Mouse (Mus musculus): Measurements from ENCODE around the gene Nqo1. TPM values are rescaled to one million over a fixed set of nuclear protein-coding genes. Genes with fewer than 3 reads are reported as not detected.

The Nqo1 gene
- polyA plus RNA-seq, 1 experiment from 2014 or later, result 12.7 TPM

DNA sequence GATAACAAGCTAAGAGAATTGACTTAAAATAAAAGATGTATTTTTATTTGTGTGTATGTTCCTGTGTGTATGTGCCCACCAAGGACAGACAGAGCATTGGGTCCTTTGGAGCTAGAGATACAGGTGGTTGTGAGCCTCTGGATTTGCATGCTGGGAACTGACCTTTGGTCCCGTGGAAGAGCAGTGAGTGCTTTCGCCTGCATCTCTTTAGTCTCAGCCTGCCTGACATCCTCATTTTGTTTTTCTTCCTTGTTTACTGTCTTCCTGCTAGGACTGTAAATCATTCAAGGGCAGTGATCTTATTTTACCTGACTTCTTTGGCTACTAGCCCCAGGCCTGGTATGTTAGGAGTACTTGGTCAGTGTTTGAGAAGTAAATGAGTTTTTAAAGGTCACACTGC lies 34.7 kb upstream of the Nqo1 start:
- Histone ChIP-seq H3K27ac (ENCODE audit: low read length) (peak overlapping the region; percentile 99), H3K36me3 (ENCODE audit: control insufficient read depth, insufficient read depth) (no peaks in the 10 kb centered on the region), H3K9me3 (replicated peaks; ENCODE audit: control insufficient read depth, low read length) (no peaks in the 10 kb centered on the region), H3K9ac (ENCODE audit: low read depth, low read length) (peak overlapping the region; percentile 98; the same call in 1 of the 2 replicates), H3K27me3 (ENCODE audit: control insufficient read depth, insufficient read depth, low read depth, low read length) (no peaks in the 10 kb centered on the region), H3K4me3 (ENCODE audit: low read depth, low read length) (peak overlapping the region; percentile 92), H3K4me1 (ENCODE audit: control insufficient read depth, low read depth, low read length) (peaks cover 33% of the 10 kb centered on the region), H3K4me2 (ENCODE audit: low read depth, low read length) (peak overlapping the region; percentile 50)
- 66% methylated on average over 2 of the region's 2 CpGs for WGBS (ENCODE audit: insufficient replicate concordance)
- ATAC-seq (ENCODE audit: low read depth), result no peak

DNA sequence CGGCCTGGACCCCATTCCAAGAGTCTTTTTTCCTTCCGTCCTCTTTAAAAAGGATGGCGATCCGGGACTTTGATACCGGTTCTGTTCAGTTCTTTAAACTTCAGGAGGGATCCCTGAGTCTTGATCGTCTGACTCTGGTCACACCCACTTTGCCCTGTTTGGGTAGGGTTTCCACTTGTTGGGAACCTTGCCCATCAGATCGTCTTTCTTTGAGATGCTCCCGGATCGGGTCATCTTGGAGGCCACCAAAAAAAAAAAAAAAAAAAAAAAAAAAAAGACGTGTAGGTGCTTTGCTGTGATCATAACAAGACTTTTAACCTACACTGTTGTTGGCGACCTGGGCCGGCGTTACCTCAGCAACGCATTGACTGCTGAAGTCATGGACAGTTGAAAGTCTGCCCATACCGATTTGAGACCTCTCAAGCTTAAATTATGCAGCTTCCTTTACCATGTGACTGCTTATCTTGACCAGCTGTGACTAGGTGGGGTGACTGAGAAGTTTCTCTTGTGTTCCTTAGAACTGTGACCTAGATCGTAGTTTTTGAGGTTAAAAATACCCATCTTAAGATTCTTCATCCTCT lies 33.9 kb upstream of the Nqo1 start:
- WGBS (ENCODE audit: insufficient replicate concordance), result 2% methylated on average over 15 of the region's 16 CpGs
- peak overlapping the region; percentile 99 for H3K27ac ChIP-seq (ENCODE audit: low read length)
- ATAC-seq (ENCODE audit: low read depth), result peak; percentile 75
- H3K9me3 ChIP-seq (replicated peaks; ENCODE audit: control insufficient read depth, low read length), result no peaks in the 10 kb centered on the region
- peak overlapping the region; percentile 92 for H3K4me3 ChIP-seq (ENCODE audit: low read depth, low read length)
- H3K9ac ChIP-seq (ENCODE audit: low read depth, low read length), result peak overlapping the region; percentile 98
- H3K27me3 ChIP-seq (ENCODE audit: control insufficient read depth, insufficient read depth, low read depth, low read length), result no peaks in the 10 kb centered on the region
- peaks cover 33% of the 10 kb centered on the region for H3K4me1 ChIP-seq (ENCODE audit: control insufficient read depth, low read depth, low read length)
- no peaks in the 10 kb centered on the region for H3K36me3 ChIP-seq (ENCODE audit: control insufficient read depth, insufficient read depth)
- H3K4me2 ChIP-seq (ENCODE audit: low read depth, low read length), result peak overlapping the region; percentile 50

DNA sequence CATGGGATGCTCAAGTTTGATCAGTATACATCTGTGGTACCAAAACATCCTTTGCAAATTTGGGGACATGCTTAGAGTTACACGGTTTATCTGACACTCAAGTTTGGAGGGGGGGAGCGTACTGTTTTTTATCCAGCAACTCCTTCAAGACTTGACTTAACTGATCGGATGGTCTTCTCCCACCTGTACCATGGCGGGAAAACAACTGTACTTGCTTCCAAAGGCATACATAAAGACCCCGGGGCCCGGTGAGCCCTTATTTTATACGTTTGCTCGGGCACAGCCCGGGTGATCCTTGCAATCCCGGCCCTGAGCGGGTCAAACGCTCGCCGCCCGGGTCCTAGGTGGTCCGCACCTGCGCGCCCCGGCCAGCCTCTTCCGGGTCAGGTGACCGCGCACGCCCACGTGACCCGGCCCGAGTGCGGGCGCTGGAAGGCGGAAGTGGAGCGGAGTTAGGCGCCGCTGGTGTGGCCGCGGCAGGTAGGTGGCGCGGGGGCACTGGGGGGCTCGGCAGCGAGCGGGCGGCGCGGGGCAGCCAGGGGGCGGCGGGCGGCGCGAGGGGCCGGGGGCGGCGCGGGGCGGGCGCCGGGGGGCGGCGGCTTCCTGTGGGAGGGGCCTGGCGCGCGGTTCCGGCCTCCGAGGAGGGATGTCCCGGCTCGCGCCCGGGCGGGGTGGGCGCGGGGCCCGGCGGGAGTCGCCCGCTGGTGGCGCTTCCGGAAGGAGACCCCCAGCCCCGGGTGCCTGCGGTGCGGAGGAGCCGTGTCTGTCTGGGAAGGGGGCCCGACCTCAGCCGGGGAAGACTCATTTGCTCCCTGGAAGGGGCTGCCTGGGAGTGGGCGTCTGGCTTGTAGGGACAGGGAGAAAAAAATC lies 33.2 kb upstream of the Nqo1 start, which contains the start of gene Wwp2:
Gene Wwp2 (plus strand): TSS at position 404 of the 870 bp plus-strand sequence.
- peak; percentile 76 for ATAC-seq (ENCODE audit: low read depth)
- under 1% methylated on average over 62 of the region's 81 CpGs for WGBS (ENCODE audit: insufficient replicate concordance)
- peak within 1 kb of the TSS; percentile 92 for H3K4me3 ChIP-seq (ENCODE audit: low read depth, low read length)

DNA sequence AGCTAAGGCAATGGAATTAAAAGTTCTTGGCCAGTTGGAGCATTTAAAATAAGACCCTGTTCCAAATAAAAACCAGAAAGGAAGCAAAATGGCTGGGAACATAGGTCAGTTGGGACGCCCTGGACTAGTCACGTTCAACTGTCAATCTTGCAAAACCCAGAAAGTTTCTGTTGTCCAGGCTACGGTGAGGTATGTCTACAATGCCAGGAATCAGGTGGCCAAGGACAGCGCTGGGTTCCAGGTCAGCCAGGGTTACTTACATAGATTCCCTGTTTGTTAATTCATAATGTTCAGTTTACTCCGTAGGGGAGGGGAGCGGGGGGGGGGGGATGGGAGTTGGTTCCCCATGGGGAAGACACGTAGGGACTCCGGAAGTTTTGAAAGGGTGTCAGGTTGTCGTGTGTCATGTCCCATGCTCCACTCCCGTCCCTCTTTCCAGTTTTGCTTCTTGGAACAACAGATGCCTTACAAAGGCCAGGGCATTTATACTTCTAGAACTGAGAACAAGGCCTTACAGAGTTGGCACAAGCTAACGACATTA lies 32.5 kb upstream of the Nqo1 start:
- peak overlapping the region; percentile 92 for H3K4me3 ChIP-seq (ENCODE audit: low read depth, low read length)
- peak; percentile 6 for ATAC-seq (ENCODE audit: low read depth)
- H3K9ac ChIP-seq (ENCODE audit: low read depth, low read length), result peak overlapping the region; percentile 98
- no peaks in the 10 kb centered on the region for H3K27me3 ChIP-seq (ENCODE audit: control insufficient read depth, insufficient read depth, low read depth, low read length)
- no peaks in the 10 kb centered on the region for H3K36me3 ChIP-seq (ENCODE audit: control insufficient read depth, insufficient read depth)
- peaks cover 31% of the 10 kb centered on the region for H3K4me1 ChIP-seq (ENCODE audit: control insufficient read depth, low read depth, low read length)
- no peaks in the 10 kb centered on the region for H3K9me3 ChIP-seq (replicated peaks; ENCODE audit: control insufficient read depth, low read length)
- H3K4me2 ChIP-seq (ENCODE audit: low read depth, low read length), result peak overlapping the region; percentile 84
- H3K27ac ChIP-seq (ENCODE audit: low read length), result peak overlapping the region; percentile 99
- WGBS (ENCODE audit: insufficient replicate concordance), result 25% methylated on average over 11 of the region's 11 CpGs

More for the DNA sequence above, 33.2 kb upstream of the Nqo1 start, which contains the start of gene Wwp2:
- H3K36me3 ChIP-seq (ENCODE audit: control insufficient read depth, insufficient read depth), result no peaks in the 10 kb centered on the region
- no peaks in the 10 kb centered on the region for H3K9me3 ChIP-seq (replicated peaks; ENCODE audit: control insufficient read depth, low read length)
- H3K27me3 ChIP-seq (ENCODE audit: control insufficient read depth, insufficient read depth, low read depth, low read length), result no peaks in the 10 kb centered on the region
- peaks cover 33% of the 10 kb centered on the region for H3K4me1 ChIP-seq (ENCODE audit: control insufficient read depth, low read depth, low read length)
- H3K4me2 ChIP-seq (ENCODE audit: low read depth, low read length), result peak within 1 kb of the TSS; percentile 84
- peak within 1 kb of the TSS; percentile 98 for H3K9ac ChIP-seq (ENCODE audit: low read depth, low read length)
- H3K27ac ChIP-seq (ENCODE audit: low read length), result peak within 1 kb of the TSS; percentile 99

DNA sequence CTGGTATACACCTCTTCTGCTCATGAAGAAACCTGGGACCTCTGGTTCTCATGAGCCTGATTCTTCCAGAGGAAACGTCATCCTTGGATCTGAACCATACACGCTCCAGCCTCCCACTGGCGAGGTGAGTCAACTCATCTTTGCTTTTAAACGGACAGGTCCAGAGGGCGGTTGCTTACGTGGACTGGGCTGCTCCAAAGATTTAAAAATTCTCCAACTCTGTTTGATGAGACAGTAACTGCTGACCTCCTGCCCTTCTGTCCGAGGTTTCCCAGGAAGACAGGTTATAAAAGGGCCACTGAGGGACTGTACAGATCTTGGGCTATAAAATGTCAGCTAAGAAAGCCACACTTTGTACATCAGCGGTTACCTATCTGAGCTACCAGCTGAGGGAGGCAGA lies 27.8 kb upstream of the Nqo1 start:
- no peak overlapping the region for H3K27ac ChIP-seq (ENCODE audit: low read length)
- no peaks in the 10 kb centered on the region for H3K9me3 ChIP-seq (replicated peaks; ENCODE audit: control insufficient read depth, low read length)
- no peak overlapping the region for H3K4me3 ChIP-seq (ENCODE audit: low read depth, low read length)
- H3K9ac ChIP-seq (ENCODE audit: low read depth, low read length), result no peak overlapping the region
- no peak overlapping the region for H3K4me2 ChIP-seq (ENCODE audit: low read depth, low read length)
- no peaks in the 10 kb centered on the region for H3K36me3 ChIP-seq (ENCODE audit: control insufficient read depth, insufficient read depth)
- peaks cover 6% of the 10 kb centered on the region for H3K4me1 ChIP-seq (ENCODE audit: control insufficient read depth, low read depth, low read length)
- ATAC-seq (ENCODE audit: low read depth), result no peak
- no peaks in the 10 kb centered on the region for H3K27me3 ChIP-seq (ENCODE audit: control insufficient read depth, insufficient read depth, low read depth, low read length)
- WGBS (ENCODE audit: insufficient replicate concordance), result 62% methylated on average over 8 of the region's 8 CpGs

DNA sequence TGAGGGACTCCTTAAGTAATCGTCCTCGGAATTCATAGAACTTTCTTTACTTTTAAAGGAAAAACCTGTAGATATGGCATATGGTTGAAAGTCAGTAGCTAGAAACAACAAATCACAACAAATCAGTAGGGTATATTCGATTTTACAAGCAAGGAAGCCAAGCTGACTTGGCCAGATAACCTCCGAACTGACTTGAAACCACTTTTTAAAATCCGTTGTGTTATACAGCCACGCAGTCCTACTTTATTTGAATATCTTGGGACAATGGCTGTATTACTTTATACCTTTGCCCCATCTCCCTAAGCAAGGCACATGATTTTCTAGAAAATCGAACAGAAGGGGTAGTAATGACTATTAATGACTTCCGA lies 22.2 kb upstream of the Nqo1 start:
- Histone ChIP-seq H3K4me3 (ENCODE audit: low read depth, low read length) (peak overlapping the region; percentile 86), H3K27ac (ENCODE audit: low read length) (no peak overlapping the region), H3K27me3 (ENCODE audit: control insufficient read depth, insufficient read depth, low read depth, low read length) (no peaks in the 10 kb centered on the region), H3K36me3 (ENCODE audit: control insufficient read depth, insufficient read depth) (peaks cover 10% of the 10 kb centered on the region; the same call in 1 of the 2 replicates), H3K9ac (ENCODE audit: low read depth, low read length) (no peak overlapping the region; the same call in 1 of the 2 replicates), H3K4me2 (ENCODE audit: low read depth, low read length) (no peak overlapping the region), H3K9me3 (replicated peaks; ENCODE audit: control insufficient read depth, low read length) (no peaks in the 10 kb centered on the region), H3K4me1 (ENCODE audit: control insufficient read depth, low read depth, low read length) (peaks cover 20% of the 10 kb centered on the region)
- ATAC-seq (ENCODE audit: low read depth), result no peak
- WGBS (ENCODE audit: insufficient replicate concordance), result 30% methylated on average over 8 of the region's 8 CpGs

DNA sequence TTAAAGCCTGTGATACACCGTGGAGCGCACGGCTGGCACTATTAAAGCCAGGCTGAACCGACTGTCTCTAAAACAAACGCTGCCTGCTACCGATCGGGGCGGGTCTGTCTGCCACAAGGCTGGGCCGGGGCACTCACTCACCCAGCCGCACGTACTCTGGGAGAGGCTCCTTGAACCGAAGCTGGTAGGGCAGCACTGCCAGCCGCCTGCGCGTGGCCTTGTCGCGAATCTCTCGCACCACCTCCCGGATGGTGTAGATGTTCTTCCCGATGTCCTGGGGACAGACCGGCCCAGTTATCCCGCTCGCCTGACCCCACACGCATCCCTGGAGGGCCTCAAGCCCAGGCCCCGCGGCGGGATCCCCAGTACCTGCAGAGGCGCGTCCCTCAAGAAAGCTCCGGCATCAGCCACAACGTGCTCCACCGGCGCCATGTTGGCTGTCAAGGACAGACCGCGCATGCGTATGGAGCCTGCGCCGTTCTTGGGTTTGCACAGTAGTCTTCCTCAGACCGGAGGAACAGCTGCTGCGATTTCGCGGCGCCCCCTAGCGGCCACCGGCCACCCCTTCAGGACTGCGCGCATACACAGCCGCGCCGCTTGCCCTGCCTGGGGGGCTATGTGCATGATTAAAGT lies 21.7 kb upstream of the Nqo1 start, which contains the start of gene Nob1:
Gene Nob1 (minus strand): TSS at position 455 of the 633 bp plus-strand sequence.
- Histone ChIP-seq H3K27ac (ENCODE audit: low read length) (peak within 1 kb of the TSS; percentile 84), H3K9me3 (replicated peaks; ENCODE audit: control insufficient read depth, low read length) (no peaks in the 10 kb centered on the region), H3K4me1 (ENCODE audit: control insufficient read depth, low read depth, low read length) (peaks cover 20% of the 10 kb centered on the region), H3K27me3 (ENCODE audit: control insufficient read depth, insufficient read depth, low read depth, low read length) (no peaks in the 10 kb centered on the region), H3K9ac (ENCODE audit: low read depth, low read length) (peak within 1 kb of the TSS; percentile 81), H3K36me3 (ENCODE audit: control insufficient read depth, insufficient read depth) (peaks cover 10% of the 10 kb centered on the region; the same call in 1 of the 2 replicates), H3K4me3 (ENCODE audit: low read depth, low read length) (peak within 1 kb of the TSS; percentile 86), H3K4me2 (ENCODE audit: low read depth, low read length) (peak within 1 kb of the TSS; percentile 87)
- ATAC-seq (ENCODE audit: low read depth), result peak; percentile 95
- under 1% methylated on average over 50 of the region's 50 CpGs for WGBS (ENCODE audit: insufficient replicate concordance)

DNA sequence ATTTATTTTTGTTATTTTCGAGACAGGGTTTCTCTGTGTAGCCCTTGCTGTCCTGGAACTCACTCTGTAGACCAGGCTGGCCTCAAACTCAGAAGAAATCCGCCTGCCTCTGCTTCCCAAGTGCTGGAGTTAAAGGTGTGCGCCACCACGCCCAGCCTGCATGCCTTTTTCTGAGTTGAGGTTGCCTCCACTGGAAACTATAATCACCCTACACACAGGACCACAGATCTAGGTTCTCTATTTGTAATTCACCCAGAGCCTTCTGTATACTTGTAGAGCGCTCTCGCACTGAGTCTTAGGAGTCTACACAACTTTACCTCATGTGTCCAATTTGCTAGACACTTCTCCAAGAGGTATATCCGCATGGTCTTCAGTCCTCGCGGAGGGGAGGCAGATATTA lies 21.2 kb upstream of the Nqo1 start:
- WGBS (ENCODE audit: insufficient replicate concordance), result 10% methylated on average over 9 of the region's 9 CpGs
- Histone ChIP-seq H3K4me3 (ENCODE audit: low read depth, low read length) (peak overlapping the region; percentile 86), H3K4me2 (ENCODE audit: low read depth, low read length) (peak overlapping the region; percentile 87), H3K9me3 (replicated peaks; ENCODE audit: control insufficient read depth, low read length) (no peaks in the 10 kb centered on the region), H3K4me1 (ENCODE audit: control insufficient read depth, low read depth, low read length) (peaks cover 20% of the 10 kb centered on the region), H3K9ac (ENCODE audit: low read depth, low read length) (peak overlapping the region; percentile 81), H3K27ac (ENCODE audit: low read length) (peak overlapping the region; percentile 84), H3K27me3 (ENCODE audit: control insufficient read depth, insufficient read depth, low read depth, low read length) (no peaks in the 10 kb centered on the region), H3K36me3 (ENCODE audit: control insufficient read depth, insufficient read depth) (peaks cover 10% of the 10 kb centered on the region; the same call in 1 of the 2 replicates)
- ATAC-seq (ENCODE audit: low read depth), result 0 out of 2 replicates have a peak, but pooled peaks have one; percentile 5

Measured in liver, embryonic 16.5 days (tissue).